Mouse (Mus musculus) C2C12 (cell line): ENCODE data around the gene Cog5.

Experiments used
- CTCF ChIP-seq: IDR thresholded peaks from one replicate; pipeline ENCODE4 v1.5.1; 2011; ENCODE audit not compliant: control insufficient read depth, insufficient read depth, insufficient read length
- MAX ChIP-seq: IDR thresholded peaks from one replicate; pipeline ENCODE4 v1.6.1; 2011; ENCODE audit warnings: mild to moderate bottlenecking, control low read depth
- MYOG ChIP-seq: IDR thresholded peaks from one replicate; pipeline ENCODE4 v1.6.1; 2011; ENCODE audit not compliant: control insufficient read depth, insufficient read length; ENCODE audit errors: extremely low read depth

DNA sequence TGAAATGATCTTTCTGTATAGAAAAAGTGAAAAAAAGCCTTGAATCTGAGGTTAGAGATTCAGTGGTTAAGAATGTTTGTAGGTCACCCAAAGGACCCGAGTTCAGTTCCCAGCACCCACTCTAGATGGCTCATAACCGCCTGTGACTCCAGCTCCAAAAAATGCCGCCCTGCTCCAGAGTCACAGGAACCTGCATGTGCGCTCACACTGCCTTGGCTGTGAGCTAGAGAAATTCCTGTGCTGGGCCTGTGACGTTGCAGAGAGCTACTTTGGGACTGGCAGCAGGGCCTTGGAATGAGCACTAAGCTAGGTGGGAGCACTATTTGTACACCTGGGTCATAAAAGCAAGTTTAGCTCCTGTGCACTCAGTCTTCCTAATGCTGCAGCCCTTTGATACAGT lies 262.0 kb downstream of the Cog5 start:
- TF ChIP-seq CTCF (no peak), MYOG (no peak), MAX (no peak)
